Mouse (Mus musculus) liver, embryonic 14.5 days (tissue): ENCODE measurements around the gene Ptprd.

Source experiments
- CTCF ChIP-seq: IDR thresholded peaks from 2 replicates; pipeline ENCODE4 v1.5.1; 2016; ENCODE audit warnings: antibody characterized with exemption, low read depth, control low read depth
- EP300 ChIP-seq: IDR thresholded peaks from 2 replicates; pipeline ENCODE4 v1.6.1; 2016; ENCODE audit warnings: antibody characterized with exemption, low read depth

GRCm38 (mm10) chr4:76424324-76425229, 1787.2 kb downstream of the Ptprd start:
- TF ChIP-seq CTCF (no peak), EP300 (no peak)
